Mouse (Mus musculus): ENCODE measurements at regions not wholly inside any gene's neighbourhood (a gene's known extent, or its start where the extent isn't known, plus 50 kb on each side); places are given as distances from the start of the nearest gene placed in this dataset.

DNA sequence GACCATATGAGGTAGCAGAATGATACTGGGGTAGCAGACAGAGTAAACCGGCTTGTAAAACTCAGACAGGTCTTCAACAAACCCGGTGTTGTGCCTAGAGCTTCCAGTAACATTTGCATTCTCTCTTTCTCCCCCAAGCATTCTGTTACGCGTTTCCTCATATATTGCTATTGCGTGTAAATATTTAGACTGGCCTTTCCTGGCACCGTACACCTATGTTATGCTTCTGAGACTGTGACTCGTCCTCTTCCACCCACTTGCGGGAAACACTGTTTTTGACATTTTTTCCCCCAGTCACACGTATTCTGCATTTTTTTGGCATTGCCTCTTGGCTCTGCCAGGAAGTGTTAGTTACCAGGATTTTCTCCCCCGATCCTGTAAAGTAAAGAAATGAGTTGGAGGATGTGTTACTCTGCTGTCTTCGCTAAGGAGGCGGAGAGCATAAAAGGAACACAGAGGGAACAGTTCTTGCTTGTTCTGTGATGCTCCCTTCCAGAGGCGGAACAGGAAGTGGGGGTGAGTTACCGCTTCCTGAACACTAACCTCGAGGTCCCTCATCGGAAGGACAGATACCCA, 233.7 kb upstream of the Tank start:
- TF ChIP-seq CTCF (IDR thresholded peaks at IDR 0.05; ENCODE audit: low read depth, low read length), result no peak
- no peak for TF ChIP-seq POLR2A (IDR thresholded peaks at IDR 0.05; ENCODE audit: extremely low read depth, insufficient read depth, low read length)
